Mouse (Mus musculus): ENCODE results near the gene Btbd35f27. TPM values are rescaled to one million over a fixed set of nuclear protein-coding genes. Genes with fewer than 3 reads are reported as not detected.
"Not testable (repeated sequence)": the region's sequence is repeated elsewhere in the genome, so short reads cannot be mapped to it uniquely, and the experiment has no call there.

Gene Btbd35f27
- polyA plus RNA-seq (2015; fragmentation: Nextera tagmentation; extraction: Ambion mirVana): not detected in 2 replicates

GRCm38 (mm10) chrX:4951835-4952234, at the start of gene Btbd35f27:
Gene Btbd35f27, plus strand, starts transcription at chrX:4952135.
- H3K36me3 ChIP-seq (ENCODE audit: control insufficient read depth, insufficient read depth); H3K4me2 ChIP-seq (ENCODE audit: low read depth, low read length); H3K9ac ChIP-seq (ENCODE audit: low read length); H3K9me3 ChIP-seq (replicated peaks; ENCODE audit: control insufficient read depth, low read length); H3K27me3 ChIP-seq (ENCODE audit: control insufficient read depth, insufficient read depth, low read length); ATAC-seq (replicated peaks; ENCODE audit: extremely low read depth, insufficient read depth, low FRiP score); H3K27ac ChIP-seq (ENCODE audit: low read length); H3K4me1 ChIP-seq (ENCODE audit: control insufficient read depth, insufficient read depth, low read length); H3K4me3 ChIP-seq (ENCODE audit: low read length): not testable (repeated sequence)
- WGBS: 67% methylated on average over 1 of the region's 3 CpGs

Other genes with a start within 250 kb of the Btbd35f27 start
- not detected in 2 replicates for gene Btbd35f4, start 151.6 kb upstream of the Btbd35f27 start, polyA plus RNA-seq (2015; fragmentation: Nextera tagmentation; extraction: Ambion mirVana)